Mouse (Mus musculus) embryonic fibroblast, embryonic 13.5 days (primary cell): Measurements from ENCODE around the gene Cd59a. TPM values are rescaled to one million over a fixed set of nuclear protein-coding genes. Genes with fewer than 3 reads are reported as not detected.
A peak's percentile ranks its signal among the peaks of the same experiment; 100 is the strongest.

Source experiments
- H3K27ac ChIP-seq: 2 replicates; pipeline ENCODE4 v1.5.1; 2012; ENCODE audit warnings: low read length, control low read depth, inconsistent platforms; ENCODE audit not compliant: insufficient read depth
- H3K4me1 ChIP-seq: 2 replicates; pipeline ENCODE4 v1.6.1; 2011; ENCODE audit warnings: low read length; ENCODE audit not compliant: control insufficient read depth, insufficient read depth
- H3K4me3 ChIP-seq: 2 replicates; pipeline ENCODE4 v1.5.1; 2011; ENCODE audit warnings: mild to moderate bottlenecking, control low read depth, low read length; ENCODE audit not compliant: insufficient read depth
- CTCF ChIP-seq: IDR thresholded peaks from 2 replicates; pipeline ENCODE4 v1.5.1; 2011; ENCODE audit warnings: mild to moderate bottlenecking, control low read depth, low read length, moderate library complexity, borderline replicate concordance; ENCODE audit not compliant: insufficient read depth
- POLR2A ChIP-seq: IDR thresholded peaks from 2 replicates; pipeline ENCODE4 v1.6.1; 2011; ENCODE audit warnings: low read depth, mild to moderate bottlenecking, control low read depth, low read length, moderate library complexity
- polyA plus RNA-seq: library from polyadenylated mRNA; stranded (reverse); fragments of >200 nt; gene quantifications from 2 replicates; pipeline ENCODE4 v1.2.4, GENCODE M21; 2011; ENCODE audit warnings: low read depth; ENCODE audit not compliant: missing spikeins, insufficient read length

The Cd59a gene
- polyA plus RNA-seq, 1 experiment = 52.5 TPM

DNA sequence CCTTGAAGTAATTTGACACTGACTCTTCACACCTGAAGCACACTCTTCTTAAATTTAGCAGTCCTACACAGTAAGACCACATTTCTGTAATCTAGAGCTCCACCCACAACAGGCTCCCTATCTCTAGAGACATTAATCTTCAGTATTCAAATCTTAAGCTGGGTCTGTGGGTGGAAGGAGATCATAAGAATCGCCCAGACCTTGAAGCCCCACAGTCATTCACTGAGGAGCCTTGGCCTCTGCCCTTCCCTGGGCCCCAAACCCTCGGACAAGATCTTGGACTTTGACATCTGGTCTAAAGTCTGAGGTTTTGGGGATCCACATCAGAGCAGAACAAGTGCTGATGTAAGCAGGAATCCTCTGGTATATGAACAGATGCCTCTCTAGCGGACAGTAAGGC is 27.9 kb downstream of the Cd59a start:
- TF ChIP-seq CTCF (no peak), POLR2A (no peak)
- 0 out of 2 replicates have a peak, but pooled peaks cover 3% of the 10 kb centered on the region for H3K4me1 ChIP-seq
- peak overlapping the region; percentile 55 for H3K4me3 ChIP-seq
- no peak overlapping the region for H3K27ac ChIP-seq

DNA sequence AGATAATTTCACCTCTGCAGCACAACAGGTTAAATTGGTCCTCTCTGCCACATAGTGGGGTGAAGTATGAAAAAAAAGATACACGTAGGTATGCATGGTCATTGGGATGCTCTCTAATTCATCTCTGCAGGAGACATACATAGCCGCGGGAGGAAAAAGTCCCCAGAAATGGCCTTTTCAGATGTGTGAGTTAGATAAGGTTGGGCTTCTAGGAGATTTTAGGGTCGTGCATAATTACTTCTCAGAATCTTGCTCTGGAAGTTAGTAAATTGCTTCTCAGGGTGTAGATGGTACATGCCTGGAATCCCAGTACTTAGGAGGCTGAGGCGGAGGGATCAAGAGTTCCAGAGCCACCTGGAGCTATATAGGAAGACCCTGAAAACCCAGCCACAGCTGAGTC is 28.5 kb downstream of the Cd59a start:
- 0 out of 2 replicates have a peak, but pooled peaks cover 3% of the 10 kb centered on the region for H3K4me1 ChIP-seq
- no peak overlapping the region for H3K27ac ChIP-seq
- no peak overlapping the region for H3K4me3 ChIP-seq
- TF ChIP-seq POLR2A (no peak), CTCF (no peak)

GRCm38 (mm10) chr2:104128803-104129531 is 33.4 kb downstream of the Cd59a start:
- TF ChIP-seq CTCF = no peak
- TF ChIP-seq POLR2A = no peak

DNA sequence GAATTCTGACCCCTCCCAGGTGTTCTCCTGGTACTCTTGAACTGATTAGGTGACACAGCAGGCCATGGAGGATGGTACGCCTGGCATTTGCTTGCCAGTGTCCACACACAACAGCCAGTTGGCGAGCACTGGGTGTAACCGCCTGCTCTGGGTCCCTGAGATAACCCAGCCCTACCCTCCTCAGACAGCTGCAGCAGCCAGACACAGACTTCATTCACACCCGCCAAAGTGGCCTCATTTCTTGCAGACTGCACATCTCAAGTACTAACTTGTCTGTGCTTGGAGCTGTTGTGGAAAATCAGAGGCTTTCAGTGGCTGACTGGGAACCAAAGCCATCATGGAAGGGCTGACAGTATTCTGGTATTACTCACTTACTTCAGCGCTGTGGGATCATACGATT is 34.6 kb downstream of the Cd59a start:
- no peak overlapping the region for H3K27ac ChIP-seq
- no peak for TF ChIP-seq POLR2A
- TF ChIP-seq CTCF = no peak
- 0 out of 2 replicates have a peak, but pooled peaks cover 3% of the 10 kb centered on the region for H3K4me1 ChIP-seq
- no peak overlapping the region for H3K4me3 ChIP-seq

More at GRCm38 (mm10) chr2:104128803-104129531, 33.4 kb downstream of the Cd59a start:
- Histone ChIP-seq H3K4me3 (no peak overlapping the region), H3K4me1 (0 out of 2 replicates have a peak, but pooled peaks cover 3% of the 10 kb centered on the region), H3K27ac (no peak overlapping the region)

- Histone ChIP-seq H3K4me1 (no peaks in the 10 kb centered on the region), H3K4me3 (no peak overlapping the region), H3K27ac (no peak overlapping the region)
- no peak for TF ChIP-seq POLR2A
- peak; percentile 30; the same call in 1 of the 2 replicates for TF ChIP-seq CTCF
Observed at GRCm38 (mm10) chr2:104130969-104131368, 35.4 kb downstream of the Cd59a start.

GRCm38 (mm10) chr2:104132266-104132859 is 36.8 kb downstream of the Cd59a start:
- no peak overlapping the region for H3K27ac ChIP-seq
- TF ChIP-seq POLR2A (no peak), CTCF (no peak)
- no peaks in the 10 kb centered on the region for H3K4me1 ChIP-seq
- H3K4me3 ChIP-seq = no peak overlapping the region

DNA sequence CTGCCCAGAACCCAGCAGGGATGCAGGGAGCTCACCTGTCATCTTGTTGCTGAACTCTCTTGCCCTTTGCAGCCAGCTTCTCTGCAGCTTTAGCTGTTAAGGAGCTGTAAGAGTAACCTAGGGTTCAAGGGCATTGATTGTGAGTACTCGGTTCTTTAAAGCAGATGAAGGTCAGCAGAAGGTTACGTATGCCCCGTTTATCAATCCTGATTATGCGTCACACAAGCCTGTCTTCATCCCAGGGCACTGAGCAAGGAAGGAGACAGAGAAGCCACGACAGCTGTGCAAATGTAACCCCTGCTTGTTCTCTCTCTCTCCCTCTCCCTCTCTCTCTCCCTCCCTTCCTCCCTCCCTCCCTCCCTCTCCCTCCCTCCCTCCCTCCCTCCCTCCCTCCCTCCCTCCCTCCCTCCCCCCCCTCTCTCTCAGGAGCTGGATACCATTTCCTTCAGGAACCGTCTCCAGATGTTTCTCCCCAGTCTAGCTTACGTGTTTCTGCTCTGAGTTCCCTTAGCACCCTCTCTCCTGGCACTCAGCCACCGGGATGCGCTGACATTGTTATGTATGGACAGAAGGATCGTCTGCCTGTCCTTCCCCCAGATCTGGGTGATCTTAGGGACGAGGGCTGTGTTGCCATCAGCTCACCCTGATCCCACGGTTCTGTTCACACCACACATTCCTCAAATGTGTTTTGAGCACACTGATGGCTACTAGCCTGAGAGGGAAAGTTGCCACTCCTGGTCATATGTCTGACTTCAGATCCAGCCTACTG is 37.6 kb downstream of the Cd59a start:
- H3K4me3 ChIP-seq = no peak overlapping the region
- no peak for TF ChIP-seq POLR2A
- no peak for TF ChIP-seq CTCF
- H3K4me1 ChIP-seq = no peaks in the 10 kb centered on the region

GRCm38 (mm10) chr2:104134150-104135056 is 38.8 kb downstream of the Cd59a start:
- H3K4me1 ChIP-seq = no peaks in the 10 kb centered on the region
- peak; percentile 36 for TF ChIP-seq CTCF
- TF ChIP-seq POLR2A = no peak
- H3K27ac ChIP-seq = no peak overlapping the region
- no peak overlapping the region for H3K4me3 ChIP-seq

More for the DNA sequence above, 37.6 kb downstream of the Cd59a start:
- H3K27ac ChIP-seq = no peak overlapping the region

DNA sequence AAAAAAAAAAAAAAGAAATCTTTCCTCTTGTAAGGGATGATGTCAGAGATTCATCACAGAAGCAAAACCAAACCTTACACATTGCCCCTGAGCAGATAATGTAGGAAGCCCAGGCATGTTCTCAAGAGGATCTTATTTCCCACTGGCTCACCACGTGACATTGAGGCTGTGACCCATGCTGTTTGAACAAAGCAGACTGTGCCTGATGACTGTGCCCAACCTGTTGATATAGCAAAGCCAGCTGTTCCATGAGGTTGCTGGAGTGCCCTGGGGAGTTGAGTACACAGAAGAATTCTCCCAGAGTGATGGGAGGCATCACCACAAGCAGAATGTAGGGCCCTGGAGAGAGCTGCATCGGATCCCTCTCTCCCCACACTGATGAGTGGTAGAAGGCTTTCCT is 40.3 kb downstream of the Cd59a start:
- H3K4me1 ChIP-seq = no peaks in the 10 kb centered on the region
- H3K27ac ChIP-seq = no peak overlapping the region
- H3K4me3 ChIP-seq = no peak overlapping the region
- TF ChIP-seq POLR2A = no peak
- no peak for TF ChIP-seq CTCF
